Mouse (Mus musculus): Measurements from ENCODE around the gene Nras. TPM values are rescaled to one million over a fixed set of nuclear protein-coding genes. Genes with fewer than 3 reads are reported as not detected.

Gene Nras
- total RNA-seq, 2 experiments from 2014 or later, result 62.4 to 76.5 TPM

- no peak for ATAC-seq (replicated peaks; ENCODE audit: low FRiP score, low TSS enrichment, poor library complexity, severe bottlenecking)
Observed at GRCm38 (mm10) chr3:103085986-103086385, 27.9 kb downstream of the Nras start.

- no peak for ATAC-seq (replicated peaks; ENCODE audit: low FRiP score, low TSS enrichment, poor library complexity, severe bottlenecking)
Observed at GRCm38 (mm10) chr3:103091753-103092152, 33.7 kb downstream of the Nras start.

GRCm38 (mm10) chr3:103098662-103099061, 40.6 kb downstream of the Nras start:
- no peak for ATAC-seq (replicated peaks; ENCODE audit: low FRiP score, low TSS enrichment, poor library complexity, severe bottlenecking)

GRCm38 (mm10) chr3:103099667-103100066, 41.6 kb downstream of the Nras start:
- ATAC-seq (replicated peaks; ENCODE audit: low FRiP score, low TSS enrichment, poor library complexity, severe bottlenecking), result no peak

GRCm38 (mm10) chr3:103100735-103101134, 42.6 kb downstream of the Nras start:
- ATAC-seq (replicated peaks; ENCODE audit: low FRiP score, low TSS enrichment, poor library complexity, severe bottlenecking), result no peak

GRCm38 (mm10) chr3:103101194-103101593, 43.1 kb downstream of the Nras start:
- ATAC-seq (replicated peaks; ENCODE audit: low FRiP score, low TSS enrichment, poor library complexity, severe bottlenecking), result no peak

GRCm38 (mm10) chr3:103101909-103102308, 43.8 kb downstream of the Nras start:
- peak; percentile 31; the same call in 1 of the 2 replicates for ATAC-seq (replicated peaks; ENCODE audit: low FRiP score, low TSS enrichment, poor library complexity, severe bottlenecking)

GRCm38 (mm10) chr3:103102454-103103390, 44.6 kb downstream of the Nras start, which contains the start of gene Dennd2c:
Gene Dennd2c, plus strand, starts transcription at chr3:103102604.
- peak; percentile 98 for ATAC-seq (replicated peaks; ENCODE audit: low FRiP score, low TSS enrichment, poor library complexity, severe bottlenecking)

- no peak for ATAC-seq (replicated peaks; ENCODE audit: low FRiP score, low TSS enrichment, poor library complexity, severe bottlenecking)
Observed at GRCm38 (mm10) chr3:103107565-103108240, 49.6 kb downstream of the Nras start.

GRCm38 (mm10) chr3:103112216-103112615, 54.1 kb downstream of the Nras start:
- no peak for ATAC-seq (replicated peaks; ENCODE audit: low FRiP score, low TSS enrichment, poor library complexity, severe bottlenecking)

Other genes with a start within 250 kb of the Nras start
- gene Sycp1, start 122.2 kb upstream of the Nras start, total RNA-seq (2014; fragmentation: Nextera tagmentation), result not detected in 2 replicates
- not detected in 2 replicates for gene Sycp1, start 122.2 kb upstream of the Nras start, total RNA-seq (2017)
- not detected in 2 replicates for gene Nr1h5, start 94.2 kb upstream of the Nras start, total RNA-seq (2014; fragmentation: Nextera tagmentation)
- not detected in 2 replicates for gene Nr1h5, start 94.2 kb upstream of the Nras start, total RNA-seq (2017)
- gene Sike1, start 62.6 kb upstream of the Nras start, total RNA-seq (2014; fragmentation: Nextera tagmentation), result 15.9 and 25.6 TPM in 2 replicates
- gene Sike1, start 62.6 kb upstream of the Nras start, total RNA-seq (2017), result 15.1 and 23.5 TPM in 2 replicates
- 225 and 272 TPM in 2 replicates for gene Csde1, start 37.9 kb upstream of the Nras start, total RNA-seq (2014; fragmentation: Nextera tagmentation)
- gene Csde1, start 37.9 kb upstream of the Nras start, total RNA-seq (2017), result 502 and 648 TPM in 2 replicates
- 1.7 TPM in 1 of 2 replicates, not detected in the other for gene Ampd1, start 15.7 kb downstream of the Nras start, total RNA-seq (2014; fragmentation: Nextera tagmentation)
- not detected in 2 replicates for gene Ampd1, start 15.7 kb downstream of the Nras start, total RNA-seq (2017)
- gene Dennd2c, start 44.3 kb downstream of the Nras start, total RNA-seq (2014; fragmentation: Nextera tagmentation), result 4.0 and 4.9 TPM in 2 replicates
- gene Dennd2c, start 44.3 kb downstream of the Nras start, total RNA-seq (2017), result 2.0 and 2.4 TPM in 2 replicates
- 134 and 143 TPM in 2 replicates for gene Bcas2, start 113.4 kb downstream of the Nras start, total RNA-seq (2014; fragmentation: Nextera tagmentation)
- gene Bcas2, start 113.4 kb downstream of the Nras start, total RNA-seq (2017), result 260 and 277 TPM in 2 replicates
- 87.1 and 90.4 TPM in 2 replicates for gene Trim33, start 221.0 kb downstream of the Nras start, total RNA-seq (2014; fragmentation: Nextera tagmentation)
- gene Trim33, start 221.0 kb downstream of the Nras start, total RNA-seq (2017), result 68.0 and 93.9 TPM in 2 replicates